Mouse (Mus musculus) right cerebral cortex, adult 18-20 months (tissue): Measurements from ENCODE around the gene Olfr1395.

Experiments used
- DNase-seq: peaks from one replicate; pipeline ENCODE4 v3.0.0; 2022; ENCODE audit warnings: mixed read lengths

The Olfr1395 gene

DNA sequence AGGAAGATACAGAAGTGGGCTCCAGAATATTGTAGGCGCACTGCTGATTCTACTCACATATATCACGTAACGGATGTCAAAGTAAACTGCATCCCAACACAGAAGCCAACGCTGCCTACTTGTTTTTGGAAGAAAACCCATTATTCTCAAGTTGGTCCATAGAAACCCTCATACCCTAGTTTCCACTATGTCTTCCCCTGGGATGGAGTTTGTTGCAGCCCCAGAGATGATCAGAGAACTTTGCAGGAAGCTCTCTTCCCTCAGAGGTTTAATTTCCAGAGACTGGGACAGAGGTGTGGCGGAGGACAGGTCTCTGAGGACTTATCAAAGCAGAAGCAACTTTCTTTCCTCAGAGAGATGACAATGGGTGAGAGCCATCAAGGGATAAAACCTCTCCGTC lies at the start of gene Olfr1395:
TSS of gene Olfr1395 (plus strand) at position 301 of the 400 bp plus-strand sequence.
- DNase-seq, result no peak

DNA sequence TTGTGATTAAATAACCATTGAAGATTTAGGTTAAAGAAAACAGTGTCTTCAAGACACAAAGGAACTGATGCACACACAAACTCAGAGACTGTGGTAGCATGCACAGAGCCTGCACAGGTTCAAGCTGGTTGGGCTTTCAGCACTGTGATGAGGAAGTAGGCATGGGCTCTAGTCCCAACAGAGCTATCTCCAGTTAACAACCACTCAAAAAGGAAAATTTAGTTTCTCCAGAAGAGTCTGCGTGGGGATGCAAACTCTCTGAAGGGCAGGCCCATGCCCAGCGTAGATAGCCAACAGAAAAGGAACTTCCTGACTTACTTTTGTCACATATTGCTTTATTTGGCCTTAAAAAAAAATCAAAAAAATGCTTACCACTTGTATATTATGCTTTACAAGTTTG lies 49.3 kb upstream of the Olfr1395 start:
- DNase-seq, result no peak

GRCm38 (mm10) chr11:49093861-49094660 lies 48.0 kb upstream of the Olfr1395 start:
- DNase-seq, result no peak

- DNase-seq, result no peak
Observed at GRCm38 (mm10) chr11:49095367-49095766, 46.7 kb upstream of the Olfr1395 start.

GRCm38 (mm10) chr11:49100409-49100808 lies 41.7 kb upstream of the Olfr1395 start:
- no peak for DNase-seq

DNA sequence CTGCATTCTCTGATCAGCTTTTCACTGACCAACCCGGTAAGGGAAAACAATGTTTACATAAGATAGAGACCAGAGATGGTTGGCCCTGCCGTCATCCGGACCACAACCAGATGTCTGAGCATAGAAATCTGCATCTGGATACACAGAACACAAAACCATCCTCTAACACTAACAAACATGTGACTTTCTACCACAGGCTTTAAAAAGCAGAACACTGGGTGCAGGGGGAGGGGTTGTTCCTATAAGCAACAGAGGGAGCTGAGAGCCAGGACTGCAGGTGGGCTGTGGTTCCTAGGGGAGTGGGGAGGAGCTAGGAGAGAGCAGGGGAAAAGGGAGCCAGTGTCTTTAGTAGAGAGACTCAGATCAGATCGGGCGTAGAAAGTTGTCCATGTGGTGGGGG lies 40.6 kb upstream of the Olfr1395 start:
- no peak for DNase-seq

DNA sequence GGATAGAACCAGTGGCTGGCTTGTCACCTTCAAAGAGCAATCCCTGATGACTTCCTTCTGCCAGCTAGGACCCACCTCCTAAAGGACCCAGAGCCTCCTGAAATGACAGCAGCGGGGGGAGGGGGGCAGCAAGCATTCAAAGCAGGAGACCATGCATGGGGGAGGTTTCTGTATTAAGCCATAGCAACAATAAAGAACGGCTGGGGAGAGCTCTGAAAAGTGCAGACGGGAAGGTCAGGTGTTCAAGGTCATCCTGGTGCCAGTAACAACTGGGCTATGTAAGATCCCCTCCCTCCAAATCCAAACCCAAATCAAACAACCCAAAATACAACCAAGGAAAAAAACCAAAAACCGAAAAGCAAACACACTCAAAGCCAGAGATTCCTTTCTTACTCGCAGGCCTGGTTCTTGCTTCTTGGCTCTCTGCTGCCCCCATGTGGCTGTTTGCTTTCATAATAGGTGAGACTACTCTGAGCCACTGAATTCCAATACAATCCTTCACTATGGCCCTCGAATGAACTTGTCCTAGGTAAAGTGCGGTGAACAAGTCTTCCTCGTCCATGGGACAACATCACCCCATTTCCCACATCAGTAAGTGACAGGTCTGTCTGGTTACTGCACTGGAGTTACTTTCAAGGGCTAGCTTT lies 38.9 kb upstream of the Olfr1395 start:
- peak; percentile 71 for DNase-seq

- no peak for DNase-seq
Observed at GRCm38 (mm10) chr11:49105752-49106151, 36.3 kb upstream of the Olfr1395 start.

DNA sequence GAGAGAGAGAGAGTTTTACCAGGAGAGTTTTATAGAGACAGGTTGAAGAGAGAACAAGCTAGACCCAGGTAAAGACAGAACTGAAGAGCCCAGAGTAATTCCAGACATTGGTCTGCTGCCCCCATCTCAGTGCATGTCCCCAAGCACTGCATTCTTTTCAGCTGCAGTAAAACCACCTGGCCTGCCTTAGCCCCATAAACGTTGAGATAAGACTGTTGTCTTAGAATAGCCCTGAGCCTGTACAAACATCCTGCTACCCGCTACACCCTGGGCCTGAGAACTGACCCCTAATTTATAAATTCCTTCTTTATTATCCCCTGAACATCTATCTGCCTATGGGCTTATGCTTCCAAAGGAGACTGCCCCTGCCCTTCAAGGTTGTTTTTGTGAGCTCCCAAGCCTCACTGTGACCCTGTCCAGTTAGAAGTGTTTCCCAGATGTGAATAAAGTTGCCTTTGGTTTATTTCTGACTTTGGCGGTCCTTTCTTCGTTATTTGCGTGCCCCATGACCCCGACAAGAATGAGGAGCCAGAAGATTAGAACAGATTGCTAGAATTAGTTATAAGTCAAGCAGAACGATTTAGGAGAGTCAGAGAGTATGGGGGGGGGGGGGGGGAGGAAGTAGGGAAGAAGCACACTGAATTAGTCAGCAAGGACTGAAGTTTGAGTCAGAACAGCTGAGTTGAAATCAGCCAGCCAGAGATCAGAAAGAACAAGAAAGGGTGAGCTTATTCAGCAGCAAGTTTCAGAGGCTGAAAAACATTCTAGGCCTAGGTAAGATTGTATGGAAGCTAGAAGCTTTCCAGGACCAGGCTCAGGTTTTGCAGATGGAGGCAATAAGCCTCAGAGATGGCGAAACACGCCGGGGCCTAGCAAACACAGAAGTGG lies 34.2 kb upstream of the Olfr1395 start:
- no peak for DNase-seq

GRCm38 (mm10) chr11:49108833-49109232 lies 33.2 kb upstream of the Olfr1395 start:
- DNase-seq, result peak; percentile 34

DNA sequence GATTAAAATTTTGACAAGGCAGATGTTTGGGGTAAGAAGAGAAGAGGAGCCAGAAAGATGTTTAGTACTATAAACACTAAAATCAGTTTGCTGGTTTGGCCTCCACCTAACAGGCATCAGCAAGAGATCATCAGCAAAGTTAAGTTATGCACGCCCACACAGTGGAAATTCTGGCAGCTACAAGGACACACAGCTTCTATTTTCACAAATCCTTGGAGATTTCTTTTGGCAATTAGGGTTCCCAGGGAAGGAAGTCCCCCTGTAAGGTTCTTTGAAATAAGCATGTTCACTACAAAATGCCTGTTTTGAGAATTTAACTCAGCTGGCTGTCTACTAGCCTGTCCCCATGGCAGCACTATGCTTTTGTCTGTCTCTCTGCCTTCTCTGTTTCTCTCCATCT lies 31.1 kb upstream of the Olfr1395 start:
- DNase-seq, result peak; percentile 20

DNA sequence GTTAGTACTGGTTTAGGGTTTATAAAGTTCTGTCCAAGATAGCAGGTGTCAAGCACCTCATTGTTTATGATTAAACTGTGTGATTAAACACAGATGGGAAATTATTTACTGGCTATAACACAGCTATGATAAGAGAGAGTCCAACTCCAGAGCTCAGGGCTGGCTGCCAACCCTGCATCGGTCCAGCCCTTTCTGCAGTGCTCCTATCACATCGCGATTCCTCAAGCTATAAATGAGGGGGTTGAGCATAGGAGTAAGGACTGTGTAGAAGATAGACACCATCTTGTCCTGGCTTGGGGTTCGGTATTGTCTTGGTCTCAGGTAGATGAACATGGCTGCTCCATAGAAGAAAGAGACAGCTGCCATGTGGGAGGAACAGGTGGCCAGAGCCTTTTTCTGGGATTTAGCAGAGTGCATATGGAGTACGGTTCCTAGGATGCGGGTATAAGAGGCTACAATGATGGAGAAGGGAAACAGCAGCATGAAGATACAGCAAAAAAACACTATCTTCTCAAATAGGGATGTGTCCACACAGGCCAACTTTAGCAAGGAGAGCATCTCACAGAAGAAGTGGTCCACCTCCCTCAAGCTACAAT lies 29.4 kb upstream of the Olfr1395 start:
- DNase-seq, result no peak

GRCm38 (mm10) chr11:49114158-49114557 lies 27.9 kb upstream of the Olfr1395 start:
- no peak for DNase-seq

GRCm38 (mm10) chr11:49114774-49115173 lies 27.3 kb upstream of the Olfr1395 start, which contains the start of gene Olfr1396:
Olfr1396 (minus strand) TSS chr11:49114874.
- DNase-seq, result no peak

DNA sequence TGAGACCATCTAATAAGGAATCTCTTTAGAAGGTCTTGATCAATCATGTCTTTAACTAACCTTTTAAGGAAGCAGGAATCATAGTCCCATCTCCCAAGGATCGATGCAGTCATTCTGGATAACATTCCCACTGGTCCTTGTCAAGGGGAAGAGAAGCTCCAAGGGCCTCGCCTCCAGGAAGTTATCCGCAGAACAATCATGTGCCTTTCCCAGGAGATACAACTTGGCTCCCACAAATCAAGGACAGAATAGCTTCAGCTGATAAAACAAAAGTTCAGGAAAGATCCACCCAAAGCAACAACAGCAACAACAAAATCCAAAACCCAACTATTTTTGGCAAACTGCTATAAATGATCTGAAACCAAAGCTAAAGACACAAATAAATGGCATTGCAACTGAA lies 22.4 kb upstream of the Olfr1395 start:
- DNase-seq, result no peak

GRCm38 (mm10) chr11:49124169-49124568 lies 17.9 kb upstream of the Olfr1395 start:
- DNase-seq, result no peak

GRCm38 (mm10) chr11:49154077-49154476 lies 12.0 kb downstream of the Olfr1395 start, which contains the start of gene Olfr1394:
Olfr1394 (plus strand) TSS chr11:49154377.
- DNase-seq, result no peak

GRCm38 (mm10) chr11:49156821-49157814 lies 15.0 kb downstream of the Olfr1395 start:
- DNase-seq, result no peak

DNA sequence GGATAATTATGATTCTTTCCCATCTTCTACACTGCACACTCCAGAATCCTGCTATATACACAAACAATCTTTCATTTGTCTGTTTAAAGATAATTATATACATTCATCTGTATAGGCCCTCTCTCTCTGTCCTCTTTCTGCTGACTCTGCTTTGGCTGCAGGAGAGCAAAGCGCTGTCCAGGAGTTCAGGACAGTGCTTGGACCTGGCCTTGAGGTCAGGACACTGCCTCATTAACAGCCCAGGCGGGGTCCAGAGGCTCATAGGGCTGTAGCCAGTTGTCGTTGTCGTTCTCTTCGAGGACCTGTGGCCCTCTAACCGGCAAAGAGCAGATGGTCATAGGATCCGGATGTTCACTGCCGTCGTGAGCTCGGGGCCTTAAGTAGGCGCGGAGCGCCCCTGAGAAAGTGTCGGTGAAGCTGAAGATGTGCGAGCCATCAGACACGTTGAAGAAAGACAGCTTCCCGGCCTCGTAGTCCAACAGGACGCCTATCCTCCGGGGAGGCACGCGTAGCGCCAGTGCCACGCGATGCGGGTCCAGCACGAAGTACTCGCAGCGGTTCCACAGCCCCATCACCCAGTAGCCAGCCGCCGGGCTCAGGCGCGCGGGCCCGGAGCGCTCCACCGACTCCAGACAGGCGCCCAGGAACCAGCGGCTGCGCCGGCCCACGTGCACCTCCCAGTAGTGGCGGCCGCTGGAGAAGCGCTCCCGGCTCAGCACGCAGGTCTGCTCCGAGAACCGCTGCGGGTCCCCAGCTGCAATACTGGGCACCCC lies 27.0 kb downstream of the Olfr1395 start:
- peak; percentile 34 for DNase-seq

GRCm38 (mm10) chr11:49170576-49170975 lies 28.5 kb downstream of the Olfr1395 start:
- DNase-seq, result no peak

GRCm38 (mm10) chr11:49175345-49175744 lies 33.3 kb downstream of the Olfr1395 start:
- no peak for DNase-seq
